Mouse (Mus musculus) testis, adult 10 weeks (tissue): ENCODE results near the gene Sostdc1. TPM values are rescaled to one million over a fixed set of nuclear protein-coding genes. Genes with fewer than 3 reads are reported as not detected.

ENCODE experiments used
- polyA plus RNA-seq: library from polyadenylated mRNA; stranded (reverse); fragments of 350-450 nt; fragmentation: Illumina TruSeq; extraction: RNeasy Lipid Tissue Mini Kit (QIAGEN cat#74804); gene quantifications from one replicate; pipeline ENCODE4 v1.2.3, GENCODE M21; 2014; ENCODE audit warnings: low read depth, low replicate concordance

The Sostdc1 gene
- polyA plus RNA-seq: 2.1 TPM

GRCm38 (mm10) chr12:36313916-36314315 is at the start of gene Sostdc1:
TSS of gene Sostdc1 (plus strand) at chr12:36314139.

Other genes with a start within 250 kb of the Sostdc1 start
- gene Ankmy2, start 157.0 kb upstream of the Sostdc1 start, polyA plus RNA-seq: 4.6 TPM
- gene Bzw2, start 156.1 kb upstream of the Sostdc1 start, polyA plus RNA-seq: 4.4 TPM
- gene Lrrc72, start 60.7 kb upstream of the Sostdc1 start, polyA plus RNA-seq: 121 TPM
- gene Ispd, start 67.3 kb downstream of the Sostdc1 start, polyA plus RNA-seq: 11.3 TPM
- not detected for gene D630036H23Rik, start 68.0 kb downstream of the Sostdc1 start, polyA plus RNA-seq